Mouse (Mus musculus): ENCODE measurements around the gene Hist2h2ab.

Gene Hist2h2ab

GRCm38 (mm10) chr3:96219661-96220130 lies at the start of gene Hist2h2ab, which contains the start of gene Bola1:
Gene Hist2h2ab (plus strand): TSS chr3:96219865.
Gene Bola1 (minus strand): TSS chr3:96219709.
- in situ Hi-C loops (cut with MboI, MseI) = no loop called here

GRCm38 (mm10) chr3:96170276-96170675 lies 49.4 kb upstream of the Hist2h2ab start:
- in situ Hi-C loops (cut with MboI, MseI) = loop anchor here in 1 of 2 experiments (5.0 kb wide), 1 partner anchor 57 kb away; no protein-coding TSS in a partner anchor

GRCm38 (mm10) chr3:96170976-96171545 lies 48.6 kb upstream of the Hist2h2ab start:
- in situ Hi-C loops (cut with MboI, MseI) = loop anchor here in 1 of 2 experiments (5.0 kb wide), 1 partner anchor 56 kb away; no protein-coding TSS in a partner anchor

GRCm38 (mm10) chr3:96171583-96172196 lies 48.0 kb upstream of the Hist2h2ab start:
- in situ Hi-C loops (cut with MboI, MseI) = loop anchor here in 1 of 2 experiments (5.0 kb wide), 1 partner anchor 56 kb away; no protein-coding TSS in a partner anchor

GRCm38 (mm10) chr3:96172197-96173178 lies 47.2 kb upstream of the Hist2h2ab start, which contains the start of gene Sf3b4:
Gene Sf3b4 (plus strand): TSS chr3:96172332.
- in situ Hi-C loops (cut with MboI, MseI) = loop anchor here in 1 of 2 experiments (5.0 kb wide), 1 partner anchor 55 kb away; no protein-coding TSS in a partner anchor

GRCm38 (mm10) chr3:96173185-96173584 lies 46.5 kb upstream of the Hist2h2ab start:
- in situ Hi-C loops (cut with MboI, MseI) = loop anchor here in 1 of 2 experiments (5.0 kb wide), 1 partner anchor 54 kb away; no protein-coding TSS in a partner anchor

GRCm38 (mm10) chr3:96174042-96174441 lies 45.6 kb upstream of the Hist2h2ab start:
- in situ Hi-C loops (cut with MboI, MseI) = loop anchor here in 1 of 2 experiments (5.0 kb wide), 1 partner anchor 53 kb away; no protein-coding TSS in a partner anchor

GRCm38 (mm10) chr3:96175251-96175650 lies 44.4 kb upstream of the Hist2h2ab start:
- in situ Hi-C loops (cut with MboI, MseI) = no loop called here

- in situ Hi-C loops (cut with MboI, MseI) = no loop called here
Measured at GRCm38 (mm10) chr3:96178427-96178826, 41.2 kb upstream of the Hist2h2ab start.

- in situ Hi-C loops (cut with MboI, MseI) = no loop called here
Measured at GRCm38 (mm10) chr3:96178902-96179301, 40.8 kb upstream of the Hist2h2ab start.

GRCm38 (mm10) chr3:96179531-96179930 lies 40.1 kb upstream of the Hist2h2ab start:
- in situ Hi-C loops (cut with MboI, MseI) = no loop called here

GRCm38 (mm10) chr3:96180727-96181477 lies 38.8 kb upstream of the Hist2h2ab start, which contains the start of gene Sv2a:
Gene Sv2a (plus strand): TSS chr3:96181151.
- in situ Hi-C loops (cut with MboI, MseI) = loop anchor here in 1 of 2 experiments (10.0 kb wide), 1 partner anchor 904 kb away; no protein-coding TSS in a partner anchor

- in situ Hi-C loops (cut with MboI, MseI) = loop anchor here in 1 of 2 experiments (10.0 kb wide), 1 partner anchor 903 kb away; no protein-coding TSS in a partner anchor
Measured at GRCm38 (mm10) chr3:96181510-96182381, 37.9 kb upstream of the Hist2h2ab start.

- in situ Hi-C loops (cut with MboI, MseI) = loop anchor here in 1 of 2 experiments (10.0 kb wide), 1 partner anchor 902 kb away; no protein-coding TSS in a partner anchor
Measured at GRCm38 (mm10) chr3:96182382-96182776, 37.3 kb upstream of the Hist2h2ab start.

GRCm38 (mm10) chr3:96192977-96193376 lies 26.7 kb upstream of the Hist2h2ab start:
- in situ Hi-C loops (cut with MboI, MseI) = no loop called here

- in situ Hi-C loops (cut with MboI, MseI) = no loop called here
Measured at GRCm38 (mm10) chr3:96194966-96195365, 24.7 kb upstream of the Hist2h2ab start.

GRCm38 (mm10) chr3:96195616-96196313 lies 23.9 kb upstream of the Hist2h2ab start:
- in situ Hi-C loops (cut with MboI, MseI) = no loop called here

- in situ Hi-C loops (cut with MboI, MseI) = no loop called here
Measured at GRCm38 (mm10) chr3:96196437-96197128, 23.1 kb upstream of the Hist2h2ab start.

All from T-helper 17 cell (primary cell).